Mouse (Mus musculus): ENCODE measurements at regions not wholly inside any gene's neighbourhood (a gene's known extent, or its start where the extent isn't known, plus 50 kb on each side); places are given as distances from the start of the nearest gene placed in this dataset.
"Not testable (repeated sequence)": the region's sequence is repeated elsewhere in the genome, so short reads cannot be mapped to it uniquely, and the experiment has no call there.

GRCm38 (mm10) chr9:14041900-14042435, 214.5 kb downstream of the Fam76b start:
- Histone ChIP-seq H3K27ac (no peak overlapping the region), H3K4me3 (no peak overlapping the region)
- TF ChIP-seq CTCF (conservative IDR thresholded peaks at IDR 0.05): no peak; the same call in 1 of the 2 replicates
- no peak for DNase-seq (ENCODE audit: low spot score in 2 of 2)

- peak in 1 of 2 experiments; percentile 27 for DNase-seq (ENCODE audit: low spot score in 2 of 2)
- no peak overlapping the region for H3K4me3 ChIP-seq
- TF ChIP-seq CTCF (conservative IDR thresholded peaks at IDR 0.05): peak; percentile 56
- H3K27ac ChIP-seq: no peak overlapping the region
Measured at GRCm38 (mm10) chr9:14048224-14048623, 220.7 kb downstream of the Fam76b start.

- no peak for TF ChIP-seq CTCF (conservative IDR thresholded peaks at IDR 0.05)
- H3K27ac ChIP-seq: no peak overlapping the region
- DNase-seq (ENCODE audit: low spot score in 2 of 2): no peak
- H3K4me3 ChIP-seq: no peak overlapping the region
Measured at GRCm38 (mm10) chr9:14053704-14054103, 221.2 kb upstream of the Sesn3 start.

- TF ChIP-seq CTCF (conservative IDR thresholded peaks at IDR 0.05): no peak
- no peak overlapping the region for H3K4me3 ChIP-seq
Measured at GRCm38 (mm10) chr9:14056410-14057172, 218.3 kb upstream of the Sesn3 start.

GRCm38 (mm10) chr9:14058592-14059227, 216.2 kb upstream of the Sesn3 start:
- no peak for DNase-seq (ENCODE audit: low spot score in 2 of 2)
- Histone ChIP-seq H3K4me3 (no peak overlapping the region), H3K27ac (peak overlapping the region; percentile 76)
- no peak for TF ChIP-seq CTCF (conservative IDR thresholded peaks at IDR 0.05)

More at GRCm38 (mm10) chr9:14056410-14057172, 218.3 kb upstream of the Sesn3 start:
- H3K27ac ChIP-seq: no peak overlapping the region
- no peak for DNase-seq (ENCODE audit: low spot score in 2 of 2)

- Histone ChIP-seq H3K4me3 (no peak overlapping the region), H3K27ac (peak overlapping the region; percentile 76)
- DNase-seq (ENCODE audit: low spot score in 2 of 2): no peak
- peak; percentile 65 for TF ChIP-seq CTCF (conservative IDR thresholded peaks at IDR 0.05)
Measured at GRCm38 (mm10) chr9:14059228-14059779, 215.6 kb upstream of the Sesn3 start.

- Histone ChIP-seq H3K4me3 (no peak overlapping the region), H3K27ac (no peak overlapping the region)
- no peak for DNase-seq (ENCODE audit: low spot score in 2 of 2)
- no peak for TF ChIP-seq CTCF (conservative IDR thresholded peaks at IDR 0.05)
Measured at GRCm38 (mm10) chr9:14060257-14060656, 214.6 kb upstream of the Sesn3 start.

GRCm38 (mm10) chr9:14061389-14061788, 213.5 kb upstream of the Sesn3 start:
- Histone ChIP-seq H3K4me3 (no peak overlapping the region), H3K27ac (no peak overlapping the region)
- no peak for DNase-seq (ENCODE audit: low spot score in 2 of 2)
- no peak for TF ChIP-seq CTCF (conservative IDR thresholded peaks at IDR 0.05)

- no peak overlapping the region for H3K27ac ChIP-seq
- TF ChIP-seq CTCF (conservative IDR thresholded peaks at IDR 0.05): no peak
- no peak for DNase-seq (ENCODE audit: low spot score in 2 of 2)
- H3K4me3 ChIP-seq: no peak overlapping the region
Measured at GRCm38 (mm10) chr9:14061840-14062239, 213.0 kb upstream of the Sesn3 start.

- no peak for DNase-seq (ENCODE audit: low spot score in 2 of 2)
- TF ChIP-seq CTCF (conservative IDR thresholded peaks at IDR 0.05): no peak
- Histone ChIP-seq H3K27ac (no peak overlapping the region), H3K4me3 (no peak overlapping the region)
Measured at GRCm38 (mm10) chr9:14062706-14063105, 212.2 kb upstream of the Sesn3 start.

- H3K4me3 ChIP-seq; DNase-seq (ENCODE audit: low spot score in 2 of 2); H3K27ac ChIP-seq: not testable (repeated sequence)
Measured at GRCm38 (mm10) chr9:14066741-14067140, 208.1 kb upstream of the Sesn3 start.

- Histone ChIP-seq H3K4me3 (no peak overlapping the region), H3K27ac (no peak overlapping the region)
- no peak for TF ChIP-seq CTCF (conservative IDR thresholded peaks at IDR 0.05)
- no peak for DNase-seq (ENCODE audit: low spot score in 2 of 2)
Measured at GRCm38 (mm10) chr9:14069076-14069475, 205.8 kb upstream of the Sesn3 start.

- Histone ChIP-seq H3K4me3 (no peak overlapping the region), H3K27ac (no peak overlapping the region)
- no peak for TF ChIP-seq CTCF (conservative IDR thresholded peaks at IDR 0.05)
- DNase-seq (ENCODE audit: low spot score in 2 of 2): no peak
Measured at GRCm38 (mm10) chr9:14069770-14070169, 205.1 kb upstream of the Sesn3 start.

Measured in layer of hippocampus, adult 2 months (tissue).